Mouse (Mus musculus) frontal cortex, postnatal 36 days (tissue): ENCODE measurements around the gene Gm19345.

Experiments
- DNase-seq, 2 experiments: peaks; one replicate each; pipeline ENCODE4 v3.0.0; 2022; ENCODE audit warnings: low spot score in 2 of 2

Gm19345 gene

GRCm38 (mm10) chr7:19871943-19872601, 20.3 kb downstream of the Gm19345 start:
- DNase-seq: no peak

- peak; percentile 37 to 68 for DNase-seq
These were observed 24.3 kb downstream of the Gm19345 start for GRCm38 (mm10) chr7:19875948-19876682.

GRCm38 (mm10) chr7:19876781-19877425, 25.1 kb downstream of the Gm19345 start:
- no peak for DNase-seq

GRCm38 (mm10) chr7:19880754-19881153, 29.0 kb downstream of the Gm19345 start:
- DNase-seq: no peak

GRCm38 (mm10) chr7:19887849-19888248, 36.0 kb downstream of the Gm19345 start, which contains the start of gene Ceacam19:
Ceacam19 (minus strand) TSS chr7:19887965.
- no peak for DNase-seq

- peak in 1 of 2 experiments; percentile 26 for DNase-seq
These were observed 38.1 kb downstream of the Gm19345 start for GRCm38 (mm10) chr7:19889881-19890280.
